27 mouse cellular contexts compared by ENCODE assay signal in genomic region chr7:79398971-79399370, GRCm38 (mm10). TPM values are rescaled to one million over a fixed set of nuclear protein-coding genes. Genes with fewer than 3 reads are reported as not detected.
"Had no signal": no experiment of that assay in that cellular context is flagged by ENCODE, and none has a peak within 500 bp of the region (broad histone marks: within the 10 kb centered on the region; RNA-seq: fewer than 3 reads in every experiment).

No protein-coding gene starts in this region.

- H3K27me3 ChIP-seq: heart, embryonic 12.5 days; hindbrain, embryonic 12.5 days; kidney, embryonic 15.5 days; limb, embryonic 12.5 days; liver, embryonic 13.5 days had no signal

- H3K4me3 ChIP-seq: gastrocnemius, adult 2 months; heart, embryonic 10.5 days; heart, embryonic 12.5 days; hindbrain, embryonic 10.5 days; hindbrain, embryonic 12.5 days; kidney, embryonic 15.5 days; limb, embryonic 10.5 days; limb, embryonic 12.5 days; liver, embryonic 13.5 days had no signal

- H3K4me1 ChIP-seq: heart, embryonic 10.5 days; heart, embryonic 12.5 days; hindbrain, embryonic 12.5 days had no signal

- H3K9me3 ChIP-seq: heart, embryonic 10.5 days; heart, embryonic 12.5 days; hindbrain, embryonic 10.5 days; hindbrain, embryonic 12.5 days; kidney, embryonic 15.5 days; limb, embryonic 10.5 days; limb, embryonic 12.5 days; liver, embryonic 13.5 days had no signal

- H3K4me2 ChIP-seq: heart, embryonic 12.5 days; hindbrain, embryonic 12.5 days; hindbrain, embryonic 14.5 days; kidney, embryonic 15.5 days; limb, embryonic 12.5 days; liver, embryonic 11.5 days; liver, embryonic 13.5 days had no signal

- H3K9ac ChIP-seq: heart, embryonic 12.5 days; hindbrain, embryonic 12.5 days; hindbrain, embryonic 14.5 days; kidney, embryonic 15.5 days; limb, embryonic 12.5 days; liver, embryonic 13.5 days had no signal

- H3K36me3 ChIP-seq: hindbrain, embryonic 12.5 days; kidney, embryonic 15.5 days had no signal

- H3K27ac ChIP-seq: gastrocnemius, adult 2 months; heart, embryonic 10.5 days; hindbrain, embryonic 10.5 days; hindbrain, embryonic 12.5 days; hindbrain, embryonic 14.5 days; hindbrain, postnatal 0 days; kidney, embryonic 15.5 days; kidney, postnatal 0 days; limb, embryonic 10.5 days; limb, embryonic 12.5 days; liver, embryonic 13.5 days had no signal

- DNase-seq: gastrocnemius, adult 2 months; gastrocnemius, postnatal 10 days; gastrocnemius, postnatal 25 days; heart, adult 18-20 months; heart, postnatal 10 days; heart, postnatal 4 days; kidney, adult 11 months; kidney, adult 2 months; kidney, adult 9 months; kidney, postnatal 14 days; kidney, postnatal 36 days; layer of hippocampus, adult 9-11 months; layer of hippocampus, postnatal 36 days; liver; liver, embryonic 13.5 days had no signal

- ATAC-seq: hindbrain, postnatal 0 days had no signal

RNA-seq across cellular contexts. Expression of gene Rlbp1, which starts 12.1 kb away (rescaled TPM):
- polyA plus RNA-seq: heart, embryonic 12.5 days; heart, embryonic 14.5 days had no signal
